Mouse (Mus musculus): ENCODE data around the gene Ywhag.

Gene Ywhag

DNA sequence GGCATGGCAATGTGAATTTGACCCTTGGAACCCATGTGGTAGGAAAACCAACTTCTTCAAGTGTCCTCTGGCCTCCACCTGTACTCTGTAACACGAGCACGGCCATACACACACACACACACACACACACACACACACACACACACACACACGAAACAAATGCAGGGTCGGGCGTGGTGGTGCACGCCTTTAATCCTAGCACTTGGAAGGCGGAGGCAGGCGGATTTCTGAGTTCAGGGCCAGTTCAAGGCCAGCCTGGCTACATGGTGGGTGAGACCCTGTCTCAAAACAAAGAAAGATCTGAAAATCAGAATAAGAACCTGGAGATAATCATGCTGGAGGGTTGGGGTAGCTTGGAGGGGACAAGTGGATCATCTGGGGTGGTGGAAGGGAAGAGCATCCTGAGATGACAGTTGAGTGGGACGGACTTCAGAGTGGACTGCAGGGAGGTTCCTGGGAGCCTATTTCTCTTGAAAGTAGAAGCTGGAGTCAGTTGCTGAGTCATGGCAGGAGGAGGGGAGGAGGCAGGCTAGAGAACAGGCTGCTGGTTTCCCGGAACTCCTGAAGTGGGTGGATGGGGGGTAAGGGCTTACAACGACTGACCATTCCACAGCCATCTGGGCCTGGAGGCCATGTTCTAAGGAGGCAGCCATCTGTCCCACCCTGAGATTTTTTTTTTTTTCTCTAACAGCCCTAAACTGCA, 16.4 kb upstream of the Ywhag start:
- DNase-seq: no peak

DNA sequence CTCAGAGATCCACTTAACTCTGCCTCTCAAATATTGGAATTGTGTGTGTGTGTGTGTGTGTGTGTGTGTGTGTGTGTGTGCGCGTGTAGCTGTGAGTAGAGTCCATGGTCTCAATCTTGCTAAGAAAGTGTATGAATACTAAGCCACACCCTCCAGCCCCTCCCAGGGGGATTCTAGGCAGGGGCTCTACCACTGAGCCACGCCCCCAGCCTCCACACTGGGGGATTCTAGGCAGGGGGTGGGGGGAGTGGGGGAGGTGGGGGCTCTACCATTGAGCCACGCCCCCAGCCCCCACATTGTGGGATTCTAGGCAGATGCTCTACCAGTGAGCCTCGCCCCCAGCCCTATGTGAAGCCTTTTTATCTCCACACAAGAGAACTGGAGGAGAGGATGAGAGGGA, 12.2 kb upstream of the Ywhag start:
- no peak for DNase-seq

DNA sequence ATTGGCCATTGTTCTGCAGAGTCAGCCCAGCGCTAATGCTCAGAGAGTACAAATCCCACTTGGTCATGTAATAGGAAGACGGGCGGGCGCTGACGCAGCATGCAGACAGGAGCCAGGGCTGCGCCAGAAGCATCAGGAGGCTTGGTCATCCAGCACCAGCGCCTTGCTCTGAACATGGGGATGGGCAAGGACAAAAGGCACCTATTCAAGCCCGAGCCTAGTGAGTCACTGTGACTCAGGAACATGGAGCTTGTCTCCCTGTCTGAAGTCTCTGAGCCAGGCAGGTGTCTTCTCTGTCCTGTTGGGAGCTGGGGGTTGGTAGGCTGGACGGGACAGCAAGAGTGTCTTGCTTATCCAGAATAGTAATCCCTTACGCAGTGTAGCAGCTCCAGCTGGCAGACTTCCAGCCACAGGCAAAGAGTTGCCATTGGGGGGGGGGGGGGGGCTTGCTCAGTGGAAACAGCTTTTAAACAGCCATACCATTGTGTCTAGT, 11.5 kb upstream of the Ywhag start:
- no peak for DNase-seq

DNA sequence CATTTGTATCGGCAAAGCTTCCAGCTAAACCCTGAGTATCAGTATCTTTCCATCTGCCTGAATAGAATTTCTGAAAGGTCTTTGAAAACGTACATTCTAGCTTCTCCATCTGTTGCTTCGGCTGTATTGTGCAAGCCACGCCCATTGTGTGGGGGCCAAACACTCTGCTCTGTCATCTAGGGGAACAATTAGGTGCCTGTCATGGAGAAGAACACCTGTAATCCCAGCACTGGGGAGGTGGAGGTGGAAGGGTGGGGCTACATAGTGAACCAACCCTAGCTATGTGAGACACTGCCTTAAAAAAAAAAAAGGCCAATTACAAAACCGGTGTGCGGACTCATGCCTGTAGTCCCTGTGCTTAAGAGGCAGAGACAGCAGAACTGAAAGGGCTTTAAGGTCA, 8.3 kb upstream of the Ywhag start:
- DNase-seq: no peak

DNA sequence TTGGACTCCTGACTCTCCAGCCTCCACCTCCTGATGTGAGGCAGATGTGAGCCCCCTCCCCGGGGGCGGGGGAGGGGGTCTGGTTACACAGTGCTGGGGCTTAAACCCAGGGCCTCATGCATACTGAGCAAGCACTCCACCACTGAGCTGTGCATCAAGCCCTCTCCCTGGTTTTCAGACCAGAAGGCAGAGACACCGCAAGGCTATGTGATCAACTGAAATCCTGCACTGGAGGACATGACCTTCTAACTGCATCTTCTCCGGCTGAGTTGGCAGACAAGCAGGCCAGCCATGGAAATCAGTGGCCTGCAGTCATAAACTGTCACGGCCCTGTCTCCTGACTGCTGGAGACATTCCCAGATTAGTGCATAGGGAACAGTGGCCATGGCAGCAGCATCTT, 6.2 kb upstream of the Ywhag start:
- no peak for DNase-seq

DNA sequence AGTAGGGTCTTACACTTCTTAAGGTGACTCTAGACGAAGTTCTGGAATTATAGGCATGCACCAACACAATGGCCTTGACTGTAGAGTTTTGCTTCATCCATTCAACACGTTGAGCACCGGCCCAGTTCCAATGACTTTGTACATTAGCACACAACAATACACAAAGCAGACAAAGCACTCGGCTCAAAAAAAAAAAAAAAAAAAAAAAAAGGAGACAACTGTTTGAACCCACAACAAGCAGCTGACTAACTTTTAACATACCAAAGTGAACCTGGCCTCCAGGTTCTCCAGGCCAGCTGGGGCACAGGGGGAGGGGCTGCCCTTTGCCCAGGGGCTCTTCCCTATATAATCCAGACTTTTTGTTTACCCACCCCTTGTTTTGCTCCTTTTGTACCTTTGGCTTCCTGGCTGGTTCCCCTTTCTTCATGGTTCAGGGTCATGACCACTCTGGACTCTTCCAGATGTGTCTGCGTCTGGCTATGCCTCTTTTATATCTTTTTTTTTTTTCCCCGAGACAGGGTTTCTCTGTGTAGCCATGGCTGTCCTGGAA, 1.3 kb upstream of the Ywhag start:
- peak; percentile 64 for DNase-seq

DNA sequence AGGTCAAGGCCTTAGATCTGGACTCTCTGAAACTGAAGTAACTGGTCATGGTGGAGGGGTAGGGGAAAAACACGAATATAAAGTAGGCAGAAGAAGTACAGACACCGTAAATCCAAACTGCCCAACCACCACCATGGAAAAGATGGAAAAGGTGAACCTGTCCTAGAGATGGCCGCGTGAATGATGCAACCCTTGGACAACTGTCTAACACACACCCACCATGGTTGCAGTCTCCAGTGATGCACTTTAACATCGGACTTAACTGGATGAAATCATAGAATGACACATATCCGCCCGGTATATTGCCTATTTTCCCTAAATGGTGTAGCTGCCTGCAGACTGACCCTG, 734 bp upstream of the Ywhag start:
- DNase-seq: no peak

DNA sequence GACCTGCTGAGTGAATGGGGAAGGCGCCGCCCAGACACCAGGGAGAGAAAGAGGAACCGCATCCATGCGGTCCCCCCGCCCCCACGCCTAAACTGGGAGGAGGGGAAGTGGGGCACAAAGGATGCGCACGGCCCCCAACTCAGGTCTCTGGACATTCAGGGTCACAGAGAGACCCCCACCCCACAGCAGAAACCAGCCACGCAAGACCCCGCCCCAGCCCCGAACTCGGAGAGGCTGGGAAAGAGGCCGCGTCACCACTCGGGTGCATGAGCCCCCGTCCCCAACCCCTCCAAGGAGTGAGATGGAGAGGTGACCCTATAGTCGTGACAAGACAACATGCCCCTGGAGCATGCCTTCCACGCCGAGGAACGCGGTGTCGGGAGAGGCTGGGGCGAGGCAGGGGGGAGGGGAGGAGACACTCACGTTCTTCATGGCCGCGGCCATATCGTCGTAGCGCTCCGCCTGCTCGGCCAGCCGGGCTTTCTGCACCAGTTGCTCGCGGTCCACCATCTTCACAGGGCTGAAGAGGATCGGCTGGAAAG, 445 bp downstream of the Ywhag start:
- peak; percentile 87 for DNase-seq

DNA sequence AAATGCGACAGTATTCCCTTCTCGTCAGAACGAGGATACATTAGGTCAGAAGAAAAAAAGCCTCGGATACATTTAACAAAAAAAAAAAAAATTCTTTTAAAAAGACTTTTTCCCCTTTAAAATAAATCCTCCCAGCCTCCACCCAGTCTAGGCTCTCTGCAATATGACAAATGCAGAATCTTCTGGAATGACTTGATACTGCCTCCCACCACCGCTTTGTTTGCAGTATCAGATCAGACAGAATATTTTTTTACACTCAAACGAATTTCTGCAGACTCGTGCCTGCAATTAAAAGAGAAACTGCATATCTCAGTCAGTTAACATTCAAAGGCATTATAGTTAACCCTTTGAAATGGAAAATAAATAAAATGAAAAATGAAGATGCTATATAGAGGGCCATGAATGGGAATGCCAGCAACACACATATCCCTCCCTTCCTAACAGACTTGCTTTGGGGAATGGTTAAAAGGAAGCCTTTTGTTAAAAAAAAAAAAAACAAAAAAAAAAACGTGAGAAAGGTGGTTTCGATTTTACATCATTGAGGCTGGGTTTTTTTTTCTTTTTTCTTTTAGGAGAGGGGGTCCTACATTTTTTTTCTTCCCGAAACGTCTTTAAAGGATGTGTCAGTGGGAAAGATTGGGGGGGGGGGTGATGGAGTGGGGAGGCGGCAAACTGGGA, 1.1 kb downstream of the Ywhag start:
- no peak for DNase-seq

DNA sequence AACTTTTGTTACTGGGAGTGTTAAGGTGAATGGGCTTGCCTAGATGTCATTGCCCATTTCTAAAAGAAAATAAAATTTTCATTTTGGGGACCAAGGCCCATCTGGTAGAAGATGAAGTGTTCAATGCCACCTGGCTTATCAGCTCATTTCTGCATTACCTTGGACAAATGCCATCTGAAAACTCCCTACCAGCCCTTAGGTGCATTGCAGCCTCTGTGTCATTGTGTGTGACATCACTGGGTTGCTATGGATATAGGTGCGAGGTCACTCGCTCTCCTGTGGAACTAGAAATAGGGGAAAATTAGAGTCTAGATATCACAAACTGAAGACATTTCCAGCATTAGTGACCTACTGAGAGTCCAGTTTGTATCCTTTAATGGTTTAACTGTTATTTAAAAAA, 2.1 kb downstream of the Ywhag start:
- peak; percentile 56 for DNase-seq

DNA sequence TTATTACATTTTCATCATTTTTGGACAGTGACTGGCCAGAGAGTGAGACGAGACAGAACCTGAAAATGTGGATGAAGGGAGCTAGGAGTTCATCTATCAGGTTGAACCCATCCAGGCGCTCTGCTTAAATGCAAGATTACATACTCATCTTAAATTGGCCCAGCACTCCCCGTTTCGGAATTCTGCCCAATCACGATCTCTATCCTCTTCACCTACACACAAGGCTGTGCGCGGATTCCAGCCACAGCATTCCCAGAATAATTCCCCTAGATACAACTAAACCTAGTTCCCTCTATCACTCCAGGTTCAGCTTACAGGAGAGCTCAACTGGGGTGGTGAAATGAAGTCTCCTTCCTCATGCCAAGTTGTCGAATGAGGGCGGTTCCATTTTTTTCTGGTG, 2.9 kb downstream of the Ywhag start:
- DNase-seq: peak; percentile 45

DNA sequence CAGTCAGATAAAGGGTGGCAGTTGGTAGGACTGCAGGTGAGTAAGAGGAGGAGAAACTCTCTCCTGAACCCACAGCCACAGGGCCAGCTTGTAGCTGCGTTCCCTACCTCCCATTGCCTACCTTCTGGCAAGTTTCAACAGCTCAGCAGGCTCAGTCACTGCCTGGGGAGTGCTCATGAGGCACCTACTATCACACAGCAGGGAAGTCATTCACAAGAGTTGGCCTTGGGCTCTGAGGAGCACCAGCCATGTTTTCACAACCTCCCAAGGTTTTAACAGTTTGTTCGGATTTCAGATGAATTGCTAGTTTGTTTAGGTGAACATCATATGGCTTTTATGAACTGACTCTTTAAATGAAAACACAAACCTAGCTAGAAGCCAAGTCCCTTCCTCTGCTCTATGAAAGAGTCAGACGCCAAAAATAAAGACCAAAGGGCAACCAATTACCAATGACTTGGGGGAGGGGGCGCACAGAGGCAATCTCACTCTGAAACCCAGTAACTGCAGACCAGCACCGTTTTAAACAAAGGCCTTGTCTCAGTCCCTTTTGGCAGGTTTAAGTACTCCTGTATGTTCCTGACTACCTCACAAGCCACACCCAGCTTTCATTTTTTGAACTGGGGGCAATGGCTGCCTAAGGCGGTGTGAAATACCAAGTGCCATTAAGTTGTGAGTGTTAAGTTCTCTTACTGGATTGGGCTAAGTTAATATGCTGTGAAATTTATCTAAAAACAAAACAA, 4.6 kb downstream of the Ywhag start:
- peak; percentile 26 for DNase-seq

DNA sequence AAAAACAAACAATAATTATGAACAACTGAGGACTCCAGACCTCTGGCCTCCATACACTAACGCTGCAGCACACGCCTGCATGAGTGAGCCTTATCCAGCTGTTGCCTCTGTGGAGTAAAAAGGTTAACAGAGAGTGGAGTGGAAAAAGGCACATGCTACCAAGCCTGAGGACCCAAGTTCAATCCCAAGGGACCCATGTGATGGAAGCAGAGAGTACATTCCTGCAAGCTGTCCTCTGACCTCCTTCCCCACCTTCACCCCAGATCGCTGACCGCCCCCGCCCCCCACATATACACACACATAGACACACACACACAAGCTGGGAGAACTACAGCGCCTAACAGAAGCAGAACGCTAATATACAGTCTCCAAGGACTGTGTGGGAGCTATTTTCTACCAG, 10.5 kb downstream of the Ywhag start:
- no peak for DNase-seq

DNA sequence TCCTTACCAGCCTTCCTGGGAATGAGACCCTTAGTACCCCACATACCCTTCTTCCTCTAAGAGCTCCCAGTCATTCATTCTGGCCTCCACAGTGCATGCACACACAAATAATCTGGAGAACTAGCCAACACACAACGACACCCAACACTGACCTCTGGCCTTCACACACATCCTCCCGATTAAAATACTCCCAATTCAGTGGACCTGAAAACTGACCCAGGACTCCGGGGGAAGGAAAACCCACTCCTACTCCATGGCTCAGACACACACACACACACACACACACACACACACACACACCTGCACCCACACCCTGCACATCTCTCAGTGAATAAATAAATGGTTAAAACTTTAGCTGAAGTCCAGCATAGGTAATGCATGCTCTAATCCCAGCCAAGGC, 14.5 kb downstream of the Ywhag start:
- no peak for DNase-seq

DNA sequence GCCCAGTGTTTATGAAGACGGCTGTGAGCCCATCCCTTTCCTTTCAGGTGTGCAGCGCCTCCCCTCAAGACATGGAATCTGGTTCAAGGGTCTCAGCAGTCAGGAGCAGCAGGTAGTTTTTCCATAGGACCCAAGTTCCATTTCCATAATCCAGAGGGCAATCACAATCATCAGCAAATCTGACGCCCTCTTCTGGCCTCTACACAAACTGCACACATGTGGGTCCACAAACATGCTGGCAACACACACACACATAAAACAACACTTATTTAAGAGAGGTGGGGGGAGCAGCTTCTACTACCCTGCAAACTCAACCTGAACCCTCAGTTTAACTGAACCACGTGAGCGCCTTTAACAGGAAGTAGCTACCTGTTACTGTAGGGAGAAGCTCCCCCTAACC, 15.8 kb downstream of the Ywhag start:
- DNase-seq: no peak

DNA sequence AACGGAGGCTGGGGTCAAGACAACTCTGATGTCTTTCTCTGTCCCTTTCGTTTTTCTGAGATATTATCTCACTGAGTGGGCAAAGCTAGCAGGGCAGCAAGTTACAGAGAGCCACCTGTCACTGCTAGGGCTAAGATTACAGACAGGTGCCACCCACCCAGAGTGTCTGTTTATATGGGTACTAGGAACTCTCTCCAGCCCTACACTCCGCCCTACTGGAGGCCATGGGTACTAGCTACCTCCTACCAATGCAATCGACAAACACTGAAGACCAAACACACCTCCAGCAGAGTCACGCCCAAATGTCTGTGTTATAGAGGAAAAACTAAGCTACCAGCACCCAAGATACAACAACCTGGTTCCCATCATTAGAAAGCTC, 16.4 kb downstream of the Ywhag start:
- DNase-seq: no peak

DNA sequence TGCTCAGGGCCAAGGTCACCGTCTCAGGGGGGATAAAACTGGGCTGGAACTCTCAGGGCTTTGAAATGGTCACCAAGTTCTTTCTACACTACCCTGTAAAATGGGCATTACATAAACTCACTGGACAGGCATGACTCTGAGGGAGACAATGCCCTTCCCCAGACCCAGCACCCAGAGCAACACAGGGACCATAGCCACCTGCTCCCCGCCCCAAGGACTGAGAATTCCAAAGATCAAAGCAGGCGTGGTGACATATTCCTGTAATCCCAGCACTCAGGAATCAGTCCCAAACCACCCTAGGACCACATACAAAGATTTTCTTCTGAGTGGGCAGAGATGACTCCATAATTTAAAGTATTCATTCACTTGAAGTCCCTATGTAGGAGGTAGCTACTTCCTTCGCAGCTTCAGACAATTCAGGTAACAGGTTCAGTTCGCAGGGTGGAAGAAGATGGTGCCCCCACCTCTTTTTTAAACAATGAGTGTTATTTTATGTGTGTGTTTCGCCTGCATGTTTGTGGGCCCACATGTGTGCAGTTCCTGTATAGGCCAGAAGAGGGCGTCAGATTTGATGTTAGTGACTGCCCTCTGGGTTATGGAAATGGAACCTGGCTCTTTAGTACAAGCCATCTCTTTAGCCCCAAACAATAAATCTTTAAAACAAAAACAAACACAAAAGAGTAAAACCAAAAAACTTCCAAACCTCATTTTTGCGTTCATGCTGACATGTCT, 16.9 kb downstream of the Ywhag start:
- DNase-seq: no peak

DNA sequence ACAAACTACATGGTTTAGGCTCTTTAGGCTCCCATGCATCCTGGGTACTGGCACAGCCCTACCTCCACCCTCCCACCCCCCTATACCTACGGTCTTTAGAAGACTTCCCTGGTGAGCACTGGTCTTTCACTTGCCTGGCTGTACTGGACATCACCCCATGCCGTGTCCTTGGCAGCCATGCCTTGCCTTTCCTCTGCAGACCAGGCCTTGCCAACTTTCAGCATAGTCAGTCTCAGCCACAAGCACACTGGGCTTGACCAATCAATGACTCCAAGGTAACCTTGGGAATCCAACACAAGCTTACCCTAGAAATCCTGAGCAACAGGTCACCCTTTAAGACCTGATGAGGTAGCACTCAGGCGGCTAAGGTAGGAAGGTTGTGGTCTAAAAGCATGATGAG, 17.8 kb downstream of the Ywhag start:
- DNase-seq: peak; percentile 85

DNA sequence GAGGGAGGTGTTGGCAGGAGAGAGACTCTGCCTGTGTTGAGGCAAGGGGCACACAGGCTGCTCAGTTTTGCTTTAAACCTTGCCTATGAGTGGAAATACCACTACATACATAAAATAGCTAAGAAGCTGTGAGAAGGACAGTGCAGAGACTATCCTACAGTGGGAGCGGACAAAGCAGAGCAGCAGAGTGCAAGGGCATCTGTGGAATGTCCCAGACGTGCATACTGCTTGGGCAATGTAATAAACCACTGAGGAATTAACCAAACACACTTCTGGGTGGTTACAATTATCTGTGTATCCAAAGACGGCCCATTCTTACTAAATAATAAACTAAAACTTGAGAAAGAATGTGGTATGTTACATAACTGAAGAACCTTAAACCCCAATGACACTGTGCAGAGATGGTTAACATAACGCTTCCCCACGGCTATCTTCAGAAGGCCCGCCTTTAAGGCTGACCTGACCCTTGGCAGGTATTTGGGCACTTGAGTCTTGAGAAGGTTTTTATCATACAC, 18.3 kb downstream of the Ywhag start:
- no peak for DNase-seq

DNA sequence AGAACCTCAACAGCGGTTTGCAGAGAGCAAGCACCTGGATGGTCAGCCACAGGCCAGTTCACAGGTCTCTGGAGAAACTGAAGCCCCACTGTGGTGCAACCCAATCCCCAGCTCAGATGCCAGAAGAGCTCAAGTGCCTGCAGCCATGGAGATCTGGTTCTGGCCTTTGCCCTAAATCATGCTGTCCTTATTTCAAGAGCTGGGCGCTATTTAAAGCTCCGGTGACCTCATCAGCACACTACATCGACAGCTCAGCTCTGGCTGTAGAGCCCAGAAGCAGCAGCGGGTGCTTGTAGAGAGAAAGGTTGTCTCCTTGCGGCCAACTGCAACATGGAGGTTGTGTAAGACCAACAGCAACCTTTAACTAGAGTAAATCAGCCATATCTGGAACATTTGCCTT, 20.3 kb downstream of the Ywhag start:
- peak; percentile 72 for DNase-seq

DNA sequence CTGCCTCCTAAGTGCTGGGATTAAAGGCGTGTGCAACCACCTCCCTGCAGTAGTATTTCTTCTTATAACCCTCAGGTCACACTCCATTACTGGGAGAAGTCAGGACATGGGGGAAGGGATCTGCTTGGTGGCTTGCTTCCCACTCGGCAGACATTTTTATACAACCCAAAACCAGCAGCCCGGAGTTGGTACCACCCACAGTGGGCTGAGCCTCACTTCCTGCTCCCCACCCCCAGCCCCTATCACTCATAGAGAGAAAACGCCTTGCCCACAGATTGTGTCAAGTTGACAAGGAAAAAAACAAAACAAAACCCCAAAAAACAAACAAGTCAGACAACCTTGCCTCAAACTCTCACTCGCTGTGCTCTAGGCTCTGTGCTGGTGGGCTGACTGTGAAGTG, 21.2 kb downstream of the Ywhag start:
- no peak for DNase-seq

DNA sequence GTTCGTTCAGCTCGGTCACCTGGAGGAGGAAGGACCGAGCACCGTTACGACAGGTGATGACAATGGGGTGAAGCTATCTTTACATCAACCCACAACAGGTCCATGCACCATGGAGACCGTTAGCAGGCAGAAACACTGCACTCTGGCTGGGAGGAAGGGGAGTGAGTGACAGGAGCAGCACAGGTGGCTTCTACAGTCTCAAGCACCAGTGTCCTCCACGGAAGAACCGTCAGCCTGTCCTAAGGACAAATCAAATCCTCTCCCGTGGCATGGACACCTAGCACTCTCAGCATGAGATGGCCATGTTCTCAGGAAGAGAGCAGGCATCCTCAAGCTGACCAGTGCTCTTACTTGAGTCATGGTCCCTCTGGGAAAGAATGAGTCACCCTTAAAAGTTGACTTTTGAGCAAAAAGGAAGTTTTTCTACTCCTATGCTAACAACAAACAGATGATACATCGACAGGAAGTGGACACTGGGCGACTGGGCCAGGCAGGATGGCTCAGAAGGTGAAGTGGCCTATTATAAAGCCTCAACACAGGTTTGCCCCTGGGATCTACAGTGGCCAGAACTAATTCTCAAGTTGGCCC, 22.7 kb downstream of the Ywhag start:
- no peak for DNase-seq
